Mouse (Mus musculus) embryonic facial prominence, embryonic 14.5 days (tissue): Measurements from ENCODE around the gene Cdh4. TPM values are rescaled to one million over a fixed set of nuclear protein-coding genes. Genes with fewer than 3 reads are reported as not detected.

Source experiments
- ATAC-seq: fragments of 200-750 bp; cut with Nextera tagmentation; 2 replicates; pipeline ENCODE4 v1.8.0; 2017; ENCODE audit warnings: low read depth, moderate number of reproducible peaks, moderate TSS enrichment
- DNase-seq: peaks from one replicate; pipeline ENCODE4 v3.0.0-alpha.2; 2015; ENCODE audit warnings: low spot score
- H3K27ac ChIP-seq: fragments of 300-500 bp; sonication (generic); replicated peaks from 2 replicates; pipeline ENCODE4 v1.5.1; 2014; ENCODE audit warnings: low read depth, mild to moderate bottlenecking, low read length, moderate library complexity
- H3K27me3 ChIP-seq: fragments of 300-500 bp; sonication (generic); replicated peaks from 2 replicates; pipeline ENCODE4 v1.6.1; 2014; ENCODE audit warnings: low read length; ENCODE audit not compliant: control insufficient read depth, insufficient read depth
- H3K36me3 ChIP-seq: fragments of 300-500 bp; sonication (generic); 2 replicates; pipeline ENCODE4 v1.6.1; 2014; ENCODE audit warnings: low read length, mixed read lengths; ENCODE audit not compliant: control insufficient read depth, insufficient read depth
- H3K4me1 ChIP-seq: fragments of 300-500 bp; sonication (generic); 2 replicates; pipeline ENCODE4 v1.6.1; 2014; ENCODE audit warnings: antibody characterized with exemption, low read length; ENCODE audit not compliant: control insufficient read depth, insufficient read depth
- H3K4me2 ChIP-seq: fragments of 300-500 bp; sonication (generic); 2 replicates; pipeline ENCODE4 v1.6.1; 2014; ENCODE audit warnings: low read depth, mild to moderate bottlenecking, low read length, moderate library complexity, mixed read lengths
- H3K4me3 ChIP-seq: fragments of 300-500 bp; sonication (generic); 2 replicates; pipeline ENCODE4 v1.5.1; 2014; ENCODE audit warnings: low read depth, mild to moderate bottlenecking, low read length
- H3K9ac ChIP-seq: fragments of 300-500 bp; sonication (generic); 2 replicates; pipeline ENCODE4 v1.6.1; 2014; ENCODE audit warnings: low read depth, mild to moderate bottlenecking, low read length, moderate library complexity, mixed read lengths
- H3K9me3 ChIP-seq: fragments of 300-500 bp; sonication (generic); 2 replicates; pipeline ENCODE4 v1.6.1; 2016; ENCODE audit warnings: low read length; ENCODE audit not compliant: control insufficient read depth
- WGBS: fragments of 180-500 bp; shearing (Covaris S2); extraction: QIAGEN DNeasy Blood & Tissue Kit; methylation state at CpG from one replicate; pipeline ENCODE4 v1.1.7; 2014; 5-methylcytosine and 5-hydroxymethylcytosine counted together
- polyA plus RNA-seq: library from polyadenylated mRNA; unstranded; fragments of >200 nt; fragmentation: Nextera tagmentation; extraction: Ambion mirVana; gene quantifications from 2 replicates; pipeline ENCODE4 v1.2.1, GENCODE M21; 2014

Gene Cdh4
- polyA plus RNA-seq, 1 experiment from 2014 or later = 9.2 TPM

DNA sequence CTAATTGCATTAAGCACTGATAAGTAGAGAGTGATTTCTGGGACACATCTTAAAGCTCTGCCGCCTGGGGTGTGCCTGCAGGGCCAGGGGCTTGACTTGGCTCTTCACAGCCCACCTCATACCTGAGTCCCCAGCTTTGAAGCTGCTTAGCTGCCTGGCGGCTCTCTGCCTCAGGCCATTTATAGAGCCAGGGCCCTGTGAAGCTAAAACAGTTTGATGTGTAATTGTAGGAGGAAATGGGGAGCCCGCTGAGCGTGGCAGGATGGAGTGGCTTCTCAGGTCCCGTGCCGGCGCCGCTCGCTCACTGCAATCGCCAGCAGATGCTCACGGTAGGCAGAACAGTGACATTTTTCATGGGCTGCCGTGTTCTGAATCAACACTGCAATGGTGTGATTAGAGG is 123.4 kb downstream of the Cdh4 start:
- H3K4me3 ChIP-seq = no peak overlapping the region
- H3K9me3 ChIP-seq = no peaks in the 10 kb centered on the region
- no peak overlapping the region for H3K9ac ChIP-seq
- 0 out of 2 replicates have a peak, but pooled peaks cover 3% of the 10 kb centered on the region for H3K4me1 ChIP-seq
- H3K27me3 ChIP-seq = peaks cover 15% of the 10 kb centered on the region
- ATAC-seq = no peak
- 23% methylated on average over 12 of the region's 12 CpGs for WGBS
- DNase-seq = no peak
- no peak overlapping the region for H3K27ac ChIP-seq
- H3K36me3 ChIP-seq = no peaks in the 10 kb centered on the region
- no peak overlapping the region for H3K4me2 ChIP-seq

DNA sequence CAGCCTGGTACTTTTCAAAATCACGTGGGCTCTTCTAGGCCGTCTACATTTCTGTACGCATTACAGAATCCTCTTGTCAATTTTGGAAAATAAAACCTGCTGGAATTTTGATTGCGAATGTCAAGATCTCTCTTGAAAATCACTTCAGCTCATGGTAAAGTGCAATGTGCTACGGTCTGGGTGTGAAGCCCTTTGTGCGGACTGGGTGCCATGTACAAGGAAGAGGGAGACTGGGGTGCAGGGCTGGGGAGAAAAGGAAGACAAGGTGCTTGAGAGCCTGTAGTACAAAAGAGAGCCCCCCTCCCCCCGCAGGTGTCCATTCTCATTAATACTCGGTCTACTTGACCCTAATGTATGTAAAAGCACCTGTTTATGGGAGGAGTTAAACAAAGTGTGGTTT is 125.7 kb downstream of the Cdh4 start:
- ATAC-seq = no peak
- 95% methylated on average over 8 of the region's 8 CpGs for WGBS

DNA sequence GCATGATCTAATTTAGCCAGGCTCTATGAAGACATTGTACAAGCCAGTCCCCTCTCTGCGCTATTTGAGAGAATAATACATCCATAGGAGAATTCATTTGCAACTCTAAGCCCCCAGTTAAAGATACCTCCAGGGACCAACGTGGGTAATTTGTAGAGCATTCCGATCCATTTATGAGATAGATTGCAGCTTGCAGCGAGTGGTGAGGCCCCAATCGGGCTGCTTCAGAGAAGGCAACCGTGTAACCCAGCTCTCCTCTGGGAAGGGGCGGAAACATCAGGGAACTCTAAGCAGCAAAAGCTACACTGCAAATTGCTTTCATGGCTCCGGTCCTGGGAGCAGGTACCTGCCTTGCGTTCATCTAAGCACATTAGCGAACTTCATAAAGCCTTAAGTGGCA is 126.9 kb downstream of the Cdh4 start:
- Histone ChIP-seq H3K27ac (no peak overlapping the region), H3K27me3 (peaks cover 15% of the 10 kb centered on the region), H3K4me1 (0 out of 2 replicates have a peak, but pooled peaks cover 3% of the 10 kb centered on the region), H3K36me3 (no peaks in the 10 kb centered on the region), H3K9ac (no peak overlapping the region), H3K9me3 (no peaks in the 10 kb centered on the region), H3K4me2 (no peak overlapping the region), H3K4me3 (no peak overlapping the region)
- peak; percentile 60 for DNase-seq
- WGBS = 38% methylated on average over 10 of the region's 10 CpGs
- ATAC-seq = peak; percentile 63

More for the DNA sequence above, 125.7 kb downstream of the Cdh4 start:
- no peak overlapping the region for H3K4me3 ChIP-seq
- H3K9ac ChIP-seq = no peak overlapping the region
- H3K4me1 ChIP-seq = 0 out of 2 replicates have a peak, but pooled peaks cover 3% of the 10 kb centered on the region
- no peaks in the 10 kb centered on the region for H3K36me3 ChIP-seq
- H3K9me3 ChIP-seq = no peaks in the 10 kb centered on the region
- no peak overlapping the region for H3K4me2 ChIP-seq
- no peak overlapping the region for H3K27ac ChIP-seq
- no peak for DNase-seq
- H3K27me3 ChIP-seq = peaks cover 15% of the 10 kb centered on the region

DNA sequence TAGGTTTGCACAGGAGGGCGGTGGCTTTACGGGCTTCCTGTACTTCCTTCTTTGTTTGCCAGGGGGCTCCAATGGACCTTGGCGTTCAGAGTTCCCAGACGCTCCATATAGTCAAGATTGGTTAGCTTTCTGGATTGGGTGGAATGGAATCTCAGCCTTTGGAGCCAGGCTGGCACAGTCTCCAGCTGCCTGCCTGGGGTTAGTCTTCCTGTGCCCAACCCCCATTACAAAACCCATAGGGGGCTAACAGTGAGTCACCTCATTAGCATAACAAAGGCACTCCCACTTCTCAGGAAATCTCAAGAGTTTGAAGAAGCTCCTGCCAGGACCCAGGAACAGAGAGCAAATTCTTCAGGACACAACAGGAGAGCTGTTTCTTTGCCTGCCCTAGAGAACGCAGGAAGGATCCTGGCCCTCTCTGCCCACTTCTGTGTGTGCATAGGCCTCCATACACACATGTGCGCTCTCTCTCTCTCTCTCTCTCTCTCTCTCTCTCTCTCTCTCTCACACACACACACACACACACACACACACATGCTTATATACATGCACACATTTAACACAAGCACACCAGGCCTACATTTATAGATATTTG is 129.0 kb downstream of the Cdh4 start:
- no peaks in the 10 kb centered on the region for H3K4me1 ChIP-seq
- H3K4me2 ChIP-seq = no peak overlapping the region
- WGBS = 32% methylated on average over 6 of the region's 6 CpGs
- DNase-seq (no peak), ATAC-seq (no peak)
- no peaks in the 10 kb centered on the region for H3K36me3 ChIP-seq
- H3K27me3 ChIP-seq = peaks cover 4% of the 10 kb centered on the region
- H3K9me3 ChIP-seq = no peaks in the 10 kb centered on the region
- no peak overlapping the region for H3K27ac ChIP-seq
- no peak overlapping the region for H3K9ac ChIP-seq
- H3K4me3 ChIP-seq = no peak overlapping the region

DNA sequence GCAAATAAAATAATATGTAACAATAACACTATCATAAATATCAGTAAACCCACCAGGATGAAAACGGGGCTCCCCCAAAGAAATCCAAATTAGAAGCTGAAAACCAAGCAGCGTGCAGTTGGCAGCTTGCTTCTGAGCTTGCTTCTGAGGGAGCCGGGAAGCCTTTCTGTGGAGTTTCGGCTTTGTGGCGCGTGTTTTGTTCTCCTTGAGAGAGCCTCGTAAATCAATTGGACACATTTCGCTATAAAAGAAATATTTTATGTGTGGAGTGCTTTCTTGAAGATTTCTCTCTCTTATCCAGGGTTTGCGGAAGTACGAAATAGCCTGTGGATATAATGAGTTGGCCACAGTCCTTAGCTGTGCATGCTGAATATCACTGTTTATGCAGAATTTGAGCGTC is 131.1 kb downstream of the Cdh4 start:
- Histone ChIP-seq H3K27ac (no peak overlapping the region), H3K27me3 (no peaks in the 10 kb centered on the region; the same call in 1 of the 2 replicates), H3K4me3 (no peak overlapping the region), H3K9ac (no peak overlapping the region), H3K9me3 (no peaks in the 10 kb centered on the region), H3K4me2 (no peak overlapping the region), H3K36me3 (no peaks in the 10 kb centered on the region), H3K4me1 (no peaks in the 10 kb centered on the region)
- 69% methylated on average over 11 of the region's 11 CpGs for WGBS
- DNase-seq (no peak), ATAC-seq (no peak)

DNA sequence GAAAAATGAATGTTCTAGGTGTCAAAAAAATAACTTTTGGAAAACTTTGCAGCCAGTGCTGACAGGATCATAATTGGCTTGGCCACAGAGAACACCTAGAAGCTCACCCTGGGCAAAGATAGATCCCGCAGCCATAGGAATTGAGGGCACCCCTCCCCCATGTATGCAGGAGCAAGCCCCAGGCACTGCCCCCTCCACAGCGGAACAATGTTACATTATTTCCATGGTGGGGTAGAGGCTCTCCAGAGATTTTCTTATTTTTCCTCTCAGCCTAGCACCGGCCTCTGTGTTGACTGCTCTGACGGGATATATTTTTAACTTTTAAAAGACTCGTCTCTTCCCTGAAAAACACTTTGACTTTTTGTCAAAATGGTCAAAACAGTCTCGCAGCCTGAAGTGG is 131.6 kb downstream of the Cdh4 start:
- Histone ChIP-seq H3K36me3 (no peaks in the 10 kb centered on the region), H3K4me2 (no peak overlapping the region), H3K9ac (no peak overlapping the region), H3K27ac (no peak overlapping the region), H3K9me3 (no peaks in the 10 kb centered on the region), H3K27me3 (no peaks in the 10 kb centered on the region; the same call in 1 of the 2 replicates), H3K4me3 (no peak overlapping the region), H3K4me1 (no peaks in the 10 kb centered on the region)
- DNase-seq (no peak), ATAC-seq (no peak)
- WGBS = 51% methylated on average over 6 of the region's 6 CpGs

DNA sequence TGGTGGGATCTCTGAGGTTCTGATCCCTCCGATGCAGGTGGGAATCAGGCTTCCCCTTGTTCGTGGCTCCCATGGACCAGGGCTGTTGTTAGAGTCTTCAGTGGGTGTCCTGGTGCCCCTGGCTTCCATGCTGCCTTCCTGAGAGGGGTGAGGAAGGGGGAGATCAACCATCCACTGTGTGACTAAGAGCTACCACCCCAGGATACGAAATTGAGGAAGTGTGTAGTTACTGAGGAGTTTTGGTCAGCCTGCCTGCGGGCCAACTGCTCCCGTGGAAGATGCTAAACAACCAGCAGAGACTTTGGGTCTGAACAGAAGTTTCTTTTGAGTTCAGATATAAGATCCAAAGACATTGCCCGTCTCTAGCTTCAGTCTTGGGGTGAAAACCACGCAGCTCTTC is 133.4 kb downstream of the Cdh4 start:
- H3K36me3 ChIP-seq = no peaks in the 10 kb centered on the region
- H3K9ac ChIP-seq = no peak overlapping the region
- no peak overlapping the region for H3K27ac ChIP-seq
- H3K4me1 ChIP-seq = no peaks in the 10 kb centered on the region
- H3K9me3 ChIP-seq = no peaks in the 10 kb centered on the region
- no peak overlapping the region for H3K4me2 ChIP-seq
- WGBS = 72% methylated on average over 7 of the region's 7 CpGs
- DNase-seq (no peak), ATAC-seq (no peak)
- no peak overlapping the region for H3K4me3 ChIP-seq
- H3K27me3 ChIP-seq = no peaks in the 10 kb centered on the region

DNA sequence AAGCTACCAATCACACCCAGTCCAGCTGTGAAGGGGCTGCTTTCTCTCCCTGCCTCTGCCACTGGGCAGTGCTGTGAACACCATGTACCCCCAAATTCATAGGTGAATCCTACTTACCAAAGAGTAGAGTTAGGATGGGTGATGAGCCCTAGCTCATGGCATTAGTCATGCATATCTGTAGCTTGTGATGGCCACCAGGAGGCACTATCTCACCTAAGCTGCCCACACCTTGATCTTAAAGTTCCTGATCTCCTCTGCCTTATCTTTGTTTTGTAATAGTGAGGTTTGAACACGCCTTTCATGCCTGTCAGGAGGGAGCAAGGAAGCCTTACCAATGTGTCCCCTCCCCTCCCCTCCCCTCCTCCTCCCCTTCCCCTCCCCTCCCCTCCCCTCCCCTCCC is 134.0 kb downstream of the Cdh4 start:
- Histone ChIP-seq H3K4me2 (no peak overlapping the region), H3K9me3 (no peaks in the 10 kb centered on the region), H3K4me3 (no peak overlapping the region), H3K27ac (no peak overlapping the region), H3K4me1 (no peaks in the 10 kb centered on the region), H3K27me3 (no peaks in the 10 kb centered on the region), H3K36me3 (no peaks in the 10 kb centered on the region), H3K9ac (no peak overlapping the region)
- DNase-seq (no peak), ATAC-seq (no peak)
- WGBS = 91% methylated on average over 1 of the region's 1 CpGs

DNA sequence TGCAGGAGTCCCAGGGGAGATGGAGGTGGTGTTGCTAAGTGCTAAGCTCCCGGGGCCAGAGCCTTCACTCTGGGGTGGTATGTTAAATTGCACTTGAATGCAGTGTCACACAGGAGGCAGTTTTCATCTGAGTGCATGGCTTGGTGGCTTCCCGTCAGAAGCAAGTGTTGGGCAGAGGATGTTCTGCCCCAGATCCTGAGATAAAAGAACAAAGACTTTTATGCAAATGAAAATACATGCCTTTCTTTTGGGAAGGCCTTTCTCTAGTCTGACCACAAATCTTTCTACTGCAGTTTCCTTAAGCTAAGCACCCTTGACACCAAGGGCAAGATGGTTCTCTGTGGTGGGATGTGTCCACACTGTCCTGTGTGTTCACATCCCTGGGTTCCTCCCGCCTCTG is 136.1 kb downstream of the Cdh4 start:
- no peaks in the 10 kb centered on the region for H3K36me3 ChIP-seq
- no peak overlapping the region for H3K4me3 ChIP-seq
- H3K9me3 ChIP-seq = no peaks in the 10 kb centered on the region
- no peak overlapping the region for H3K9ac ChIP-seq
- no peak for ATAC-seq
- WGBS = 76% methylated on average over 3 of the region's 3 CpGs
- H3K27ac ChIP-seq = no peak overlapping the region
- H3K4me1 ChIP-seq = peaks cover 3% of the 10 kb centered on the region; the same call in 1 of the 2 replicates
- no peak overlapping the region for H3K4me2 ChIP-seq
- no peak for DNase-seq
- no peaks in the 10 kb centered on the region for H3K27me3 ChIP-seq
